28 mouse cellular contexts compared by ENCODE assay signal in the genomic region with DNA sequence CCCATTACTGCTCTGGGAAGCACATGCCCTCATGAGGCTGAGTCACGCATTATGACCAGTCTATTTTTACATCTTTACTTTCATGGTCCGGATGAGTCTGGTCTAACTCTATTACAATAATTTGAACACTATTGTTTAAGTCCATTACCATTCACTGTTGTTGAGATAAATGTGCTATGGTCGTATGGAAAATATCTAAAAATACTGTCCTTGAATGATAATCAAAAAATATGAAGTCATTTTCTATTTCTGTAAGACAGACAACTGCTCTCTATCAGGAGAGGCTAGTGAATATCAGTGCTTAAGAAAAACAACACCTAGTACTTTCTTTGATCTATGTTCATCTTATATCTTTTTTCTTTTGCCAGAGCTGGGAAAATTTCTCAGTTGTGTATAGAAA.
"Had no signal": no experiment of that assay in that cellular context is flagged by ENCODE, and none has a peak within 500 bp of the region (broad histone marks: within the 10 kb centered on the region; RNA-seq: fewer than 3 reads in every experiment).

No protein-coding gene starts in this region.

- H3K27ac ChIP-seq: heart, adult 2 months; heart, embryonic 13.5 days; heart, embryonic 15.5 days; hindbrain, embryonic 13.5 days; hindbrain, embryonic 15.5 days; hindbrain, postnatal 0 days; kidney, embryonic 15.5 days; kidney, postnatal 0 days; layer of hippocampus, adult 2 months; left cerebral cortex, adult 2 months; limb, embryonic 10.5 days; limb, embryonic 12.5 days; liver, embryonic 13.5 days; liver, embryonic 15.5 days had no signal

- ATAC-seq: hindbrain, postnatal 0 days; intestine, embryonic 16.5 days had no signal

- H3K9me3 ChIP-seq: heart, embryonic 13.5 days; heart, embryonic 15.5 days; hindbrain, embryonic 13.5 days; hindbrain, embryonic 15.5 days; kidney, embryonic 15.5 days; limb, embryonic 10.5 days; limb, embryonic 12.5 days; liver, embryonic 13.5 days; liver, embryonic 15.5 days had no signal

- H3K27me3 ChIP-seq: heart, embryonic 13.5 days; heart, embryonic 15.5 days; hindbrain, embryonic 13.5 days; hindbrain, embryonic 15.5 days; kidney, embryonic 15.5 days; limb, embryonic 12.5 days; liver, embryonic 13.5 days; liver, embryonic 15.5 days had no signal

- H3K4me3 ChIP-seq: heart, adult 2 months; heart, embryonic 13.5 days; heart, embryonic 15.5 days; hindbrain, embryonic 13.5 days; hindbrain, embryonic 15.5 days; kidney, embryonic 15.5 days; layer of hippocampus, adult 2 months; left cerebral cortex, adult 2 months; limb, embryonic 10.5 days; limb, embryonic 12.5 days; liver, embryonic 13.5 days; liver, embryonic 15.5 days had no signal

- H3K4me2 ChIP-seq: heart, embryonic 11.5 days; heart, embryonic 13.5 days; heart, embryonic 15.5 days; hindbrain, embryonic 13.5 days; hindbrain, embryonic 15.5 days; kidney, embryonic 15.5 days; limb, embryonic 12.5 days; liver, embryonic 11.5 days; liver, embryonic 13.5 days; liver, embryonic 15.5 days had no signal

- H3K4me1 ChIP-seq: heart, embryonic 15.5 days; hindbrain, embryonic 13.5 days; hindbrain, embryonic 15.5 days; kidney, embryonic 15.5 days; limb, embryonic 10.5 days; limb, embryonic 12.5 days; liver, embryonic 13.5 days; liver, embryonic 15.5 days had no signal

- H3K9ac ChIP-seq: heart, embryonic 13.5 days; heart, embryonic 15.5 days; hindbrain, embryonic 13.5 days; hindbrain, embryonic 15.5 days; kidney, embryonic 15.5 days; limb, embryonic 12.5 days; liver, embryonic 13.5 days; liver, embryonic 15.5 days had no signal

- DNase-seq: gastrocnemius, postnatal 10 days; gastrocnemius, postnatal 25 days; heart, adult 11 months; heart, adult 2 months; heart, postnatal 14 days; heart, postnatal 36 days; kidney, adult 11 months; kidney, adult 2 months; kidney, adult 9 months; kidney, postnatal 14 days; kidney, postnatal 36 days; liver; liver, embryonic 13.5 days had no signal

- H3K36me3 ChIP-seq: heart, embryonic 13.5 days; heart, embryonic 15.5 days; hindbrain, embryonic 13.5 days; hindbrain, embryonic 15.5 days; kidney, embryonic 15.5 days; limb, embryonic 10.5 days; limb, embryonic 12.5 days; liver, embryonic 13.5 days; liver, embryonic 15.5 days had no signal
